Mouse (Mus musculus): ENCODE data around the gene Bcl2l11. TPM values are rescaled to one million over a fixed set of nuclear protein-coding genes. Genes with fewer than 3 reads are reported as not detected.

Gene Bcl2l11
- total and polyA plus RNA-seq, 3 experiments: 2.3 to 6.3 TPM; not detected in 1

DNA sequence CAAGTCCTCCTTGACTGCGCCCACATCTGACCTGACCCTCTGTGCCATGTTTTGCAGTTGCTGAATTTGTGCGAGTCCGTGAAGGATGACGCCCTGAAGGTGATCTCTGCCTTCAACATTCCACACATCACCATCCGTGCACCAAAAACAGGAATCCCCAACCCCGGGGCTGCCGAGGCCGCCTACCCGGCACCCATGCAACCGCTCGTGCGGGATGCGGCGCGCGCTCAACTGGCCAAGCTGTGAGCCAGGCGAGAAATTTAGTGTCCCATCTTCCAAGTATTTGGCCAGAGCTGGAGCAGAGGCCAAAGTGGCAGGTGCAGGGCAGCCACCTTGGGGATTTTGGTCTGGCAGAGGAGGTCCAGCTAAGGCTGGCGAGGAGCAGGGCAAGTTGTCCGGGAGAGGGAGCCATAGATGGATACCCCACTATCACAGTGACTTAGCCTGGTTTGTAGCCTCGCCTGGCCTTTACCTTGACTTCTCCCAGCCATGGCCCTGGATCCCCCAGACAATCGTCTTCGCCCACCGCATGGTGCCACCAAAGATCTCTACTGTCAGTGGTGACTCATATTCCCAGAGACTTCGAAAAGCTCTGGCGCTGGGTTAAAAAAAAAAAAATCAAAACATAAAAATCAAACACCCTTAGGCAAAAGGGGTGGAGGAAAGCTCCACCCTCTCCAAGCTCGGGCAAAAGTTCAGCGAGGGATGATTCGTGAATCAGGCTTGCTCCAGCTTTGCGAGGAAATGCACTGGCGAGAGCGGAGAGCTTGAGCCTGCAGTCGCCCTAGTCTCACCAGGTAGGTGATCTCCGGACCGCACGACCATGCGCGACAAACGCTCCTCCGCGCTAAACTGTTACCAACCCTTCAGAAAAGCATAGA lies 2.7 kb upstream of the Bcl2l11 start:
- DNase-seq (ENCODE audit: low read depth, low spot score): no peak
- Histone ChIP-seq H3K36me3 (ENCODE audit: control insufficient read depth in 1 of 2, insufficient read depth in 2 of 2, low read length in 2 of 2) (no peaks in the 10 kb centered on the region; a peak in 1 of 4 replicates), H3K4me3 (ENCODE audit: control insufficient read depth in 1 of 2, insufficient read depth in 1 of 2, low read depth in 2 of 2, low read length in 2 of 2) (no peak overlapping the region), H3K9ac (ENCODE audit: control insufficient read depth, low read depth, low read length, poor library complexity, severe bottlenecking) (no peak overlapping the region), H3K79me2 (ENCODE audit: control insufficient read depth, insufficient read depth, low read length, poor library complexity) (no peaks in the 10 kb centered on the region), H3K27me3 (ENCODE audit: control insufficient read depth in 1 of 2, insufficient read depth in 2 of 2, low read length in 2 of 2) (no peaks in the 10 kb centered on the region), H3K27ac (ENCODE audit: control insufficient read depth, low read depth, low read length) (no peak overlapping the region), H3K4me1 (ENCODE audit: control insufficient read depth in 1 of 2, insufficient read depth in 2 of 2, low read length in 2 of 2) (peaks cover 0 to 5% of the 10 kb centered on the region in 2 experiments; a peak in 1 of 4 replicates), H3K9me3 (replicated peaks; ENCODE audit: insufficient read depth, low read length) (no peaks in the 10 kb centered on the region)
- no peak for TF ChIP-seq TCF12 (IDR thresholded peaks at IDR 0.05; ENCODE audit: low read depth, low read length)
- TF ChIP-seq GATA1 (IDR thresholded peaks at IDR 0.05; ENCODE audit: low read depth, low read length): no peak
- TF ChIP-seq CHD1 (IDR thresholded peaks at IDR 0.05; ENCODE audit: low read depth, low read length): no peak
- TF ChIP-seq HCFC1 (IDR thresholded peaks at IDR 0.05; ENCODE audit: low read depth, low read length): no peak
- no peak for TF ChIP-seq ETS1 (IDR thresholded peaks at IDR 0.05; ENCODE audit: low read depth, low read length)
- TF ChIP-seq USF2 (IDR thresholded peaks at IDR 0.05; ENCODE audit: borderline replicate concordance in 1 of 2, insufficient read depth in 1 of 2, low read depth in 1 of 2, low read length in 2 of 2): no peak
- TF ChIP-seq ZC3H11A (IDR thresholded peaks at IDR 0.05; ENCODE audit: low read depth, low read length): no peak
- no peak for TF ChIP-seq SMC3 (IDR thresholded peaks at IDR 0.05; ENCODE audit: low read depth, low read length)
- no peak for TF ChIP-seq UBTF (IDR thresholded peaks at IDR 0.05; ENCODE audit: borderline replicate concordance, insufficient read depth, low read depth, low read length)
- TF ChIP-seq ZNF384 (IDR thresholded peaks at IDR 0.05; ENCODE audit: low read depth, low read length): no peak
- no peak for TF ChIP-seq ZKSCAN1 (IDR thresholded peaks at IDR 0.05; ENCODE audit: low read depth, low read length)
- TF ChIP-seq CTCF (IDR thresholded peaks at IDR 0.05 in 2 of 3, conservative IDR thresholded peaks at IDR 0.05 in 1 of 3; ENCODE audit: control insufficient read depth in 1 of 3, insufficient read depth in 1 of 3, low read depth in 2 of 3, low read length in 3 of 3, poor library complexity in 1 of 3, severe bottlenecking in 1 of 3): no peak
- no peak for TF ChIP-seq POLR2A (IDR thresholded peaks at IDR 0.05; ENCODE audit: control insufficient read depth in 1 of 2, insufficient read depth in 1 of 2, low read depth in 1 of 2, low read length in 2 of 2, poor library complexity in 1 of 2)

DNA sequence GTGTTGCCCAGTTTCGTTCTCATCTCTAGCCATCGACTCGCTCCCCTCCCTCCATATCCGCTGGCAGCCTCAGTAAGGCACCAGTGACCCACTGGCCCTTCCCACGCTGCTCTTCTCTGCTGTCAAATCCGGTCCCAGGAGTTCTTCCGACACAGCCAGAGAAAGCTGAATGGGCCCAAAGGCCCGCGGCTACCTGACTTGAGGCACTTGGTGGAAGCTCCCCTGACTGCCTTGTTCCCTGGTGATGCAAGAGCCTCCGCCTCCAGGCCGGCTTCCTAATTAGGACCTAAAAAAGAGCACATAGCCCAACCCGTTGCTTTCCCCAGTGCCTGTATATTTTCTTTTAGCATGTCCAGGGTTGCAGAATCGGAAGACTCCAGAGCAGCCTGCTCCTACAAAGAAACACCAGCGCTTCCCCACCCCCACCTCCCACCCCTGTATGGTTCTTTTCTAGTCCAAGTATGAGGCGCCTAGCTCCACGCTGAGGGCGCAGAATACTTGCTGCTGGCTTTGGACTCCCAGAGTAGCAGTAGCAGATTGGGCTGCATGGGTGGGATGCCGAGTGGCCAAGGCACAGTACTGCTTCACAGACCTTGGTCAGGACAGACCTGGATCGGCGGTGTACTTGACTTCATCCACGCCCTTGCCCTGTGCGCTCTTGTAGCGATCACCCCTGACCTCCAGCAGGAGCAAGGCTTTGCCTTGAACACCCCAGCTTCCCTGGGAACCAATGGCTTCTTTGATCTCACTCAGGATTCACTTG lies 1.7 kb upstream of the Bcl2l11 start:
- no peak for DNase-seq (ENCODE audit: low read depth, low spot score)
- Histone ChIP-seq H3K27ac (ENCODE audit: control insufficient read depth, low read depth, low read length) (no peak overlapping the region), H3K9me3 (replicated peaks; ENCODE audit: insufficient read depth, low read length) (no peaks in the 10 kb centered on the region), H3K9ac (ENCODE audit: control insufficient read depth, low read depth, low read length, poor library complexity, severe bottlenecking) (no peak overlapping the region), H3K4me3 (ENCODE audit: control insufficient read depth in 1 of 2, insufficient read depth in 1 of 2, low read depth in 2 of 2, low read length in 2 of 2) (no peak overlapping the region), H3K36me3 (ENCODE audit: control insufficient read depth in 1 of 2, insufficient read depth in 2 of 2, low read length in 2 of 2) (no peaks in the 10 kb centered on the region; a peak in 1 of 4 replicates), H3K27me3 (ENCODE audit: control insufficient read depth in 1 of 2, insufficient read depth in 2 of 2, low read length in 2 of 2) (no peaks in the 10 kb centered on the region), H3K4me1 (ENCODE audit: control insufficient read depth in 1 of 2, insufficient read depth in 2 of 2, low read length in 2 of 2) (peaks cover 0 to 5% of the 10 kb centered on the region in 2 experiments; a peak in 1 of 4 replicates), H3K79me2 (ENCODE audit: control insufficient read depth, insufficient read depth, low read length, poor library complexity) (no peaks in the 10 kb centered on the region)
- TF ChIP-seq TAL1 (IDR thresholded peaks at IDR 0.05; ENCODE audit: low read length) (no peak), TCF12 (IDR thresholded peaks at IDR 0.05; ENCODE audit: low read depth, low read length) (no peak)
